Mouse (Mus musculus) lung, postnatal 0 days (tissue): ENCODE measurements around the gene Prkca. TPM values are rescaled to one million over a fixed set of nuclear protein-coding genes. Genes with fewer than 3 reads are reported as not detected.

ENCODE experiments used
- ATAC-seq: fragments of 200-750 bp; cut with Nextera tagmentation; 2 replicates; pipeline ENCODE4 v1.8.0; 2017; ENCODE audit warnings: moderate library complexity
- DNase-seq: peaks from one replicate; pipeline ENCODE4 v3.0.0-alpha.2; 2016; ENCODE audit warnings: low spot score
- H3K27ac ChIP-seq: fragments of 300-500 bp; sonication (generic); 2 replicates; pipeline ENCODE4 v1.5.1; 2014; ENCODE audit warnings: antibody characterized with exemption, mild to moderate bottlenecking, low read length, mixed read lengths
- H3K27me3 ChIP-seq: fragments of 300-500 bp; sonication (generic); replicated peaks from 2 replicates; pipeline ENCODE4 v1.6.1; 2014; ENCODE audit warnings: low read length, mixed read lengths; ENCODE audit not compliant: insufficient read depth
- H3K36me3 ChIP-seq: fragments of 300-500 bp; sonication (generic); 2 replicates; pipeline ENCODE4 v1.6.1; 2014; ENCODE audit warnings: low read length, mixed read lengths; ENCODE audit not compliant: insufficient read depth
- H3K4me1 ChIP-seq: fragments of 300-500 bp; sonication (generic); 2 replicates; pipeline ENCODE4 v1.6.1; 2014; ENCODE audit warnings: antibody characterized with exemption, low read depth, low read length, mixed read lengths; ENCODE audit not compliant: insufficient read depth
- H3K4me2 ChIP-seq: fragments of 300-500 bp; sonication (generic); replicated peaks from 2 replicates; pipeline ENCODE4 v1.6.1; 2014; ENCODE audit warnings: low read depth, mild to moderate bottlenecking, low read length, moderate library complexity, mixed read lengths
- H3K4me3 ChIP-seq: fragments of 300-500 bp; sonication (generic); 2 replicates; pipeline ENCODE4 v1.5.1; 2014; ENCODE audit warnings: low read depth, low read length
- H3K9ac ChIP-seq: fragments of 300-500 bp; sonication (generic); replicated peaks from 2 replicates; pipeline ENCODE4 v1.6.1; 2014; ENCODE audit warnings: low read depth, mild to moderate bottlenecking
- H3K9me3 ChIP-seq: fragments of 300-500 bp; sonication (generic); 2 replicates; pipeline ENCODE4 v1.6.1; 2016; ENCODE audit warnings: low read length, mixed read lengths
- CTCF ChIP-seq: IDR thresholded peaks from 2 replicates; pipeline ENCODE4 v1.5.1; 2016; ENCODE audit warnings: antibody characterized with exemption, mild to moderate bottlenecking
- EP300 ChIP-seq: IDR thresholded peaks from 2 replicates; pipeline ENCODE4 v1.6.1; 2016; ENCODE audit warnings: antibody characterized with exemption, mild to moderate bottlenecking, control low read depth
- WGBS: fragments of 180-500 bp; shearing (Covaris S2); extraction: QIAGEN DNeasy Blood & Tissue Kit; methylation state at CpG from one replicate; pipeline ENCODE4 v1.1.7; 2014; 5-methylcytosine and 5-hydroxymethylcytosine counted together
- polyA plus RNA-seq: library from polyadenylated mRNA; unstranded; fragments of >200 nt; fragmentation: Nextera tagmentation; extraction: Ambion mirVana; gene quantifications from 2 replicates; pipeline ENCODE4 v1.2.1, GENCODE M21; 2015

The Prkca gene
- polyA plus RNA-seq, 1 experiment from 2014 or later: 4.0 TPM

GRCm38 (mm10) chr11:108072606-108073243, 271.0 kb downstream of the Prkca start:
- Histone ChIP-seq H3K4me2 (no peak overlapping the region), H3K27ac (no peak overlapping the region), H3K4me3 (no peak overlapping the region), H3K36me3 (no peaks in the 10 kb centered on the region), H3K27me3 (no peaks in the 10 kb centered on the region), H3K9me3 (no peaks in the 10 kb centered on the region), H3K4me1 (no peaks in the 10 kb centered on the region), H3K9ac (no peak overlapping the region)
- DNase-seq: peak; percentile 23
- ATAC-seq: no peak
- 51% methylated on average over 6 of the region's 6 CpGs for WGBS
- TF ChIP-seq CTCF: peak; percentile 55
- TF ChIP-seq EP300: no peak

DNA sequence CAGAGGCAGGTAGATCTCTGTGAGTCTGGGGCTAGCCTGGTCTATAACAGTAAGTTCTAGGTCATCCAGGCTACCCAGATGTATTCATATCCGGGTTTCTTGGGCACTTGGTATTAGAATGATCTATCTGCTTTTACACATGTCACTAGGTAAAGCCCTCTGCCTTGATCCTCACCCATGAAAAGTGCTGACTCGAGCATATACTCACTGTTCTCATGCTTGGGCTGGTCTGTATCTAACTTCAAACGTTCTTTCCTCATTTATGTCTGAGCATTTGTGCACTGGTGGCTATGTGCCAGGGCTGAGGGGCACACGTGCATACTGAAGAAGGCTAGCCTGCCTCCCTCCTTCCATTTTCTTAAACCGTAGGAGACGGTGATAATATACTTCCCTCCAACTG, 272.5 kb downstream of the Prkca start:
- H3K9ac ChIP-seq: no peak overlapping the region
- ATAC-seq (no peak), DNase-seq (no peak)
- no peaks in the 10 kb centered on the region for H3K36me3 ChIP-seq
- no peak overlapping the region for H3K4me2 ChIP-seq
- no peaks in the 10 kb centered on the region for H3K4me1 ChIP-seq
- H3K27me3 ChIP-seq: no peaks in the 10 kb centered on the region
- no peak for TF ChIP-seq CTCF
- TF ChIP-seq EP300: no peak
- H3K9me3 ChIP-seq: no peaks in the 10 kb centered on the region
- no peak overlapping the region for H3K27ac ChIP-seq
- H3K4me3 ChIP-seq: no peak overlapping the region
- 76% methylated on average over 6 of the region's 6 CpGs for WGBS

GRCm38 (mm10) chr11:108070038-108070437, 273.7 kb downstream of the Prkca start:
- ATAC-seq (no peak), DNase-seq (no peak)
- Histone ChIP-seq H3K9me3 (no peaks in the 10 kb centered on the region), H3K36me3 (no peaks in the 10 kb centered on the region), H3K4me2 (no peak overlapping the region), H3K27me3 (no peaks in the 10 kb centered on the region), H3K27ac (no peak overlapping the region), H3K4me1 (no peaks in the 10 kb centered on the region), H3K4me3 (no peak overlapping the region), H3K9ac (no peak overlapping the region)
- 51% methylated on average over 6 of the region's 6 CpGs for WGBS
- TF ChIP-seq CTCF (no peak), EP300 (no peak)

- no peak overlapping the region for H3K9ac ChIP-seq
- H3K4me1 ChIP-seq: no peaks in the 10 kb centered on the region
- no peaks in the 10 kb centered on the region for H3K36me3 ChIP-seq
- no peak overlapping the region for H3K4me2 ChIP-seq
- TF ChIP-seq EP300 (no peak), CTCF (no peak)
- 81% methylated on average over 5 of the region's 5 CpGs for WGBS
- H3K4me3 ChIP-seq: no peak overlapping the region
- DNase-seq: no peak
- H3K27me3 ChIP-seq: no peaks in the 10 kb centered on the region
- no peak overlapping the region for H3K27ac ChIP-seq
- ATAC-seq: no peak
- H3K9me3 ChIP-seq: no peaks in the 10 kb centered on the region
Observed at GRCm38 (mm10) chr11:108068430-108068829, 275.3 kb downstream of the Prkca start.

DNA sequence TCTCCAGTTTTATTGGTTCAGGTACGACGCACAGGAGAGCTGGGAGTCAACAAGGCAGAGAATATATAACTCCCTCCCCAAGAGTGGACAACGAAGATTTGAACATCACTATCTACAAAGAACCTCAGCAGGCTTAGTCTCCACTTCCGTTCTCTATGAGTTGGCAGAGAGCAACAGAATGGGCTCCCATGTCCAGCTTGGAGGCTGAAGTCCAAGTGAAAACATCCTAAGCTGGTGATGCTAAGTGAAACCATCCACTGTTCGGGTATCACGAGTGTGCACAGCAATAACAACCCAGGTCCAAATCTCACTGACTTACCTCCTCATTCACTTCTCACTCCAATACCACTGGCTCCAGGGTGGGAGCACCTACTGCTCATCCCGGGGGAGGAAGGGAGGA, 276.6 kb downstream of the Prkca start:
- H3K27me3 ChIP-seq: no peaks in the 10 kb centered on the region
- no peak overlapping the region for H3K4me3 ChIP-seq
- no peaks in the 10 kb centered on the region for H3K36me3 ChIP-seq
- no peak for ATAC-seq
- DNase-seq: no peak
- H3K9ac ChIP-seq: no peak overlapping the region
- H3K4me2 ChIP-seq: no peak overlapping the region
- no peak for TF ChIP-seq CTCF
- TF ChIP-seq EP300: no peak
- WGBS: 87% methylated on average over 7 of the region's 7 CpGs
- H3K4me1 ChIP-seq: 0 out of 2 replicates have a peak, but pooled peaks cover 5% of the 10 kb centered on the region
- no peaks in the 10 kb centered on the region for H3K9me3 ChIP-seq
- no peak overlapping the region for H3K27ac ChIP-seq

DNA sequence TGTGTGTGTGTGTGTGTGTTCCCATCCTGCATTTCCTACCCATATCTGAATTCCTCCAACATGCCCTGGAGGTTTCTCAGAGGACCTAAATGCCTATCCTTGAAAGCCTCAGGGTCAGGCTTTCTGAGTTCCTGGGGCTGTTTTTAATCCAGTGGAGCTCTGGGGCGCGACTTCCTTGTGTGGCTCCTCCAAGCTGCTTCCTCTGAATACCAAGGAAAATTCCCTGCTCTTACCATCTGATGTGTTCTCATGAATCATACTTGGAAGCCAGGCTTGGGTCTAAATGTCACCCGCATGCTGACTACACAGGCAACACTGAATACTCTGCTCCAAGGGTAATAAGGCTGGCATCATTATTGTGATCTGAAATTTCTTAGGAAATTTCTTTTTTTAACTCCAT, 279.3 kb downstream of the Prkca start:
- Histone ChIP-seq H3K9me3 (no peaks in the 10 kb centered on the region), H3K9ac (no peak overlapping the region), H3K4me1 (0 out of 2 replicates have a peak, but pooled peaks cover 5% of the 10 kb centered on the region), H3K4me2 (no peak overlapping the region), H3K27me3 (no peaks in the 10 kb centered on the region), H3K27ac (no peak overlapping the region), H3K36me3 (no peaks in the 10 kb centered on the region), H3K4me3 (no peak overlapping the region)
- ATAC-seq (no peak), DNase-seq (peak; percentile 16)
- TF ChIP-seq EP300 (no peak), CTCF (no peak)
- 67% methylated on average over 3 of the region's 3 CpGs for WGBS
